Mouse (Mus musculus) stomach, postnatal 0 days (tissue): ENCODE data around the gene Rnase4.

ENCODE experiments used
- CTCF ChIP-seq: IDR thresholded peaks from 2 replicates; pipeline ENCODE4 v1.5.1; 2016; ENCODE audit warnings: antibody characterized with exemption, low read depth, mild to moderate bottlenecking, moderate library complexity
- EP300 ChIP-seq: optimal IDR thresholded peaks from 2 replicates; pipeline ENCODE3; 2016; ENCODE audit warnings: antibody characterized with exemption

DNA sequence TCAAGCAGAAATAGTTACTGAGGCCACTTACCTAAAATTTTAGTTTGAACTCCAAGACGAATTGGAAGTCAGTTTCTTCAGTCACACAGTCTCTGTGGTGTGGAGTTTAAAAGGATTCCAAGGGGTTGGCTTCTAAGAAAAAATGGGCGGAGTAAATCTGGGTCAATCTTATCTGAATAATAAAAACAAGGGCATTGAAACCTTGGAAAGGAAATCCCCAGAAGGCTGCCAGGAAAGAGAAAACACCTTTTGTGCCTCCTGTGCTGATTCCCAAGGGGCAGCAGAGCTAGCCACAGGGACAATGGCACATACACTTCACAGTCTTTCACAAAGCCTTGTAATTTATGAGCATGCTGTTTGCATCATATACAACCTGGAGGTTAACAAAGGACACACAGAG lies 55.8 kb downstream of the Rnase4 start, which contains the start of gene Rnase1:
- no peak for TF ChIP-seq CTCF
- TF ChIP-seq EP300, result no peak
